Mouse (Mus musculus) heart, adult 11 months (tissue): Measurements from ENCODE around the gene Cep55.

ENCODE experiments used
- DNase-seq: peaks from one replicate; pipeline ENCODE4 v3.0.0; 2022

Gene Cep55

GRCm38 (mm10) chr19:38045198-38045597, 9.6 kb upstream of the Cep55 start:
- DNase-seq: no peak

- peak; percentile 70 for DNase-seq
Observed at GRCm38 (mm10) chr19:38049686-38050085, 5.1 kb upstream of the Cep55 start.

GRCm38 (mm10) chr19:38053227-38054041, 1.4 kb upstream of the Cep55 start:
- DNase-seq: peak; percentile 86

- no peak for DNase-seq
Observed at GRCm38 (mm10) chr19:38054149-38054719, 577 bp upstream of the Cep55 start.

GRCm38 (mm10) chr19:38055798-38056197, 987 bp downstream of the Cep55 start:
- DNase-seq: peak; percentile 57

GRCm38 (mm10) chr19:38056276-38056675, 1.5 kb downstream of the Cep55 start:
- DNase-seq: no peak

GRCm38 (mm10) chr19:38056931-38057330, 2.1 kb downstream of the Cep55 start:
- DNase-seq: no peak

- DNase-seq: no peak
Observed at GRCm38 (mm10) chr19:38063201-38063600, 8.4 kb downstream of the Cep55 start.

GRCm38 (mm10) chr19:38064051-38064450, 9.2 kb downstream of the Cep55 start:
- no peak for DNase-seq

GRCm38 (mm10) chr19:38073226-38073625, 18.4 kb downstream of the Cep55 start:
- peak; percentile 55 for DNase-seq

GRCm38 (mm10) chr19:38075051-38075450, 20.2 kb downstream of the Cep55 start:
- DNase-seq: peak; percentile 56

- peak; percentile 58 for DNase-seq
Observed at GRCm38 (mm10) chr19:38076251-38076650, 21.4 kb downstream of the Cep55 start.

- peak; percentile 64 for DNase-seq
Observed at GRCm38 (mm10) chr19:38077851-38078540, 23.2 kb downstream of the Cep55 start.

- DNase-seq: peak; percentile 58
Observed at GRCm38 (mm10) chr19:38081361-38081760, 26.6 kb downstream of the Cep55 start.

- no peak for DNase-seq
Observed at GRCm38 (mm10) chr19:38082931-38083525, 28.2 kb downstream of the Cep55 start.

GRCm38 (mm10) chr19:38085841-38086240, 31.0 kb downstream of the Cep55 start:
- DNase-seq: peak; percentile 84

GRCm38 (mm10) chr19:38086948-38087551, 32.2 kb downstream of the Cep55 start:
- peak; percentile 88 for DNase-seq

GRCm38 (mm10) chr19:38089358-38089757, 34.5 kb downstream of the Cep55 start:
- peak; percentile 79 for DNase-seq

- DNase-seq: no peak
Observed at GRCm38 (mm10) chr19:38091512-38091985, 36.7 kb downstream of the Cep55 start.

- DNase-seq: no peak
Observed at GRCm38 (mm10) chr19:38096231-38096630, 41.4 kb downstream of the Cep55 start.

- no peak for DNase-seq
Observed at GRCm38 (mm10) chr19:38096858-38097758, 42.3 kb downstream of the Cep55 start, which contains the start of gene Ffar4. Ffar4 (plus strand) TSS chr19:38097071.

- no peak for DNase-seq
Observed at GRCm38 (mm10) chr19:38107871-38108270, 53.1 kb downstream of the Cep55 start.
